Mouse (Mus musculus) cerebellum, adult 2 months (tissue): ENCODE results near the gene Tgm2. TPM values are rescaled to one million over a fixed set of nuclear protein-coding genes. Genes with fewer than 3 reads are reported as not detected.

Source experiments
- DNase-seq, 2 experiments: peaks; one replicate each; pipeline ENCODE4 v3.0.0; 2021
- H3K27ac ChIP-seq: fragments of 200-500 bp; 2 replicates; pipeline ENCODE4 v1.5.1; 2012; ENCODE audit warnings: low read length, control low read depth, inconsistent platforms; ENCODE audit not compliant: insufficient read depth
- H3K27me3 ChIP-seq: fragments of 200-500 bp; 2 replicates; pipeline ENCODE4 v1.6.1; 2012; ENCODE audit warnings: inconsistent platforms, mild to moderate bottlenecking, low read length, moderate library complexity; ENCODE audit not compliant: control insufficient read depth, insufficient read depth
- H3K4me1 ChIP-seq: fragments of 200-500 bp; 2 replicates; pipeline ENCODE4 v1.6.1; 2011; ENCODE audit warnings: low read length; ENCODE audit not compliant: control insufficient read depth, insufficient read depth
- H3K4me3 ChIP-seq: fragments of 200-500 bp; replicated peaks from 2 replicates; pipeline ENCODE3; 2011; ENCODE audit warnings: mild to moderate bottlenecking, low read depth, low read length, control low read depth; ENCODE audit not compliant: insufficient read depth
- CTCF ChIP-seq: fragments of 200-500 bp; IDR thresholded peaks from 2 replicates; pipeline ENCODE4 v1.5.1; 2011; ENCODE audit warnings: low read depth, mild to moderate bottlenecking, control low read depth, low read length, moderate library complexity, borderline replicate concordance; ENCODE audit not compliant: insufficient read depth
- POLR2A ChIP-seq: fragments of 200-500 bp; IDR thresholded peaks from 2 replicates; pipeline ENCODE4 v1.6.1; 2011; ENCODE audit warnings: low read length, control low read depth, borderline replicate concordance; ENCODE audit not compliant: insufficient read depth
- WGBS: fragments of 180-500 bp; shearing (Covaris S2); methylation state at CpG from one replicate; pipeline ENCODE4 v1.1.7; 2018; 5-methylcytosine and 5-hydroxymethylcytosine counted together
- polyA plus RNA-seq: library from polyadenylated mRNA; depleted of rRNA; stranded (reverse); fragments of >200 nt; gene quantifications from 2 replicates; pipeline ENCODE4 v1.2.3, GENCODE M21; 2012

Tgm2 gene
- polyA plus RNA-seq, 1 experiment: 7.8 TPM

- Histone ChIP-seq H3K4me1 (peaks cover 21% of the 10 kb centered on the region), H3K27ac (no peak overlapping the region), H3K27me3 (no peaks in the 10 kb centered on the region), H3K4me3 (no peak overlapping the region)
- DNase-seq: no peak
- WGBS: 94% methylated on average over 16 of the region's 16 CpGs
- no peak for TF ChIP-seq POLR2A
- TF ChIP-seq CTCF: no peak
These were observed 16.8 kb downstream of the Tgm2 start for GRCm38 (mm10) chr2:158129291-158130002.

DNA sequence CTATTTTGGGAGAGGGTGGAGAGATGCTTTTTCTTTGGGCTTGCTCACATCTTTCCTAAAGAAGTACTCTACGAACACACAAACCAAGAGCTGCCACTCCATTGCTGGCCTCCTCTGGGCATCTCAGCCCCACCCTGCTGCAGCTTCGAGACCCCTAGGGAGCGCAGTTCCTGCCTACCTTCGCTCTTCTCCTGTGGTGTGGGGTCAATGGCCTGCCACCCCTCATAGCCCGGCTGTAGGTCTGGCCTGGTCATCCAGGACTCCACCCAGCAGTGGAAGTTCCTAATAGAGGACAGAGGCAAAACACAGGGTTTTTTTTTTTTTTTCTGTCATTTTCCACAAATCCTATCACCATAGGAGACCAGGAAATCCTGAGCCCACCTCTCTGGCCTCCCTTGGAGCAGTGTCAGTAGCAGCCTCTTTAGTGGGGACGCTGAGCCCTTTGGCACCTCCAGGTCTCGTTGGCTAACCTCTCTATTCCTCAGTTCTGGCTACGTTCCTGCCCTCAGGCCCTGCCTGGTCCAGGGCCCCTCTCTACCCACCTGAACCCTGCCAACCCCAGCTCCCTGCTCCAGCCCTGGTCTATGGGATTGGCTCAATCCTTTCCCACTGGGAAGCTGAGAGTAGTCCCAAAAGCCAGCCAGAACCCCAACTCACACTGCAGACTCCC lies 17.6 kb downstream of the Tgm2 start:
- Histone ChIP-seq H3K27me3 (no peaks in the 10 kb centered on the region), H3K4me3 (no peak overlapping the region), H3K4me1 (peaks cover 21% of the 10 kb centered on the region), H3K27ac (no peak overlapping the region)
- TF ChIP-seq CTCF (no peak), POLR2A (no peak)
- DNase-seq: no peak
- 83% methylated on average over 8 of the region's 8 CpGs for WGBS

- no peak for DNase-seq
- no peak for TF ChIP-seq CTCF
- no peak for TF ChIP-seq POLR2A
- Histone ChIP-seq H3K4me3 (no peak overlapping the region), H3K4me1 (peaks cover 22% of the 10 kb centered on the region), H3K27me3 (no peaks in the 10 kb centered on the region), H3K27ac (no peak overlapping the region)
- WGBS: 89% methylated on average over 7 of the region's 7 CpGs
These were observed 18.4 kb downstream of the Tgm2 start for GRCm38 (mm10) chr2:158127872-158128271.

- Histone ChIP-seq H3K27me3 (no peaks in the 10 kb centered on the region), H3K27ac (no peak overlapping the region), H3K4me1 (peaks cover 25% of the 10 kb centered on the region), H3K4me3 (no peak overlapping the region)
- DNase-seq: no peak
- TF ChIP-seq CTCF (no peak), POLR2A (no peak)
- 93% methylated on average over 6 of the region's 6 CpGs for WGBS
These were observed 19.0 kb downstream of the Tgm2 start for GRCm38 (mm10) chr2:158127245-158127644.

DNA sequence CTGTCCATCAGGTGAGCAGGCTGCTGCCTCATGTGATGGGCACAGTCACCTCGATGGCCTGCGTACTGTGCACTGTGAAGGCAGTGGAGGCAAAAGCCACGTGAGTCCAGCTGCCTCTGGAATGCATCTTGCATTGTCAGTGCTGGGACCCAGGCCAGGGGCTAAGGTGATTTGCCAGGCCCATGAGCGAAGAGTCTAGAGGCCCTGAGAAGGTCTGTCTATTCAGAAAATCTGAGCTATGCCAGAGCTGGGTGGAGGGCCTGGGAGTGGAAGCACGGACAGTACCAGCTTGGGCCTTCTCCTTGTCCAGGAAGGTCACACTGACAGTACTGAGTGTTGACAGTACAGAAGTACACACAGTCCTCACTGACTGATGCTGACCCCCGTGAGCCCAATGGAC lies 23.4 kb downstream of the Tgm2 start:
- TF ChIP-seq POLR2A (no peak), CTCF (no peak)

DNA sequence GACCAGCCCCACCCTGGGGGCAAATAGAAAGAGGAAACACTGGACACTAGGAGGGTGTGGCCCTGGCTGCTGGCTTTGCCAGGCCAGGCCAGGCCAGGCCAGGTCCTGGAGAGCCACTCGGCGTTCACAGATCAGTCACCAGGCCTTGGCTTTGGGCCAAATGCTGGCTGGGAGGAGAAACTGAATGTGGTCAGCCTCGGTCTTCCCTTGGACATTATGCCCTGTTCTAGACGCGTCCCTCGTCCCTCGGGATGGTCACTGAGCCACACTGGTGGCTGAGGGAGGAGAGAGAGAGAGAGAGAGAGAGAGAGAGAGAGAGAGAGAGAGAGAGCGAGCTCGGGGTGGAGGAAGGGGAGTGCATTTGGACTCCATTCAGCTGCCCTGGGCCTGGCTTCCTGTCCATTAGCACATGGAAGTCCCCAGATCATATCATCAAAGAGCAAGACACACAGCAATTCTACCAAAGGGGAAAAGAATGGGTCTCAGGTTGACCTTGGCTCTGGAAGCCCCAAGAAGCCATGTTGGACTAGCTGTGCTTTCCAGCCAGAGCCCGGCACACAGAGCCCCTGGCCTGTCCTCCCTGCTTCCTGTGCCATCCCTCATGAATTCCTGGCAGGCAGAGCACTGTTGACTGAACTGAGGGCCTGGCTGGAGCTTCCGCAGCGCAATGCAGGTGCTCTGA lies 24.4 kb downstream of the Tgm2 start:
- DNase-seq: peak; percentile 57 to 70
- Histone ChIP-seq H3K27me3 (no peaks in the 10 kb centered on the region), H3K4me1 (peaks cover 17% of the 10 kb centered on the region), H3K27ac (no peak overlapping the region), H3K4me3 (no peak overlapping the region)
- WGBS: 33% methylated on average over 12 of the region's 12 CpGs
- TF ChIP-seq POLR2A: no peak
- TF ChIP-seq CTCF: no peak

More for the DNA sequence above, 23.4 kb downstream of the Tgm2 start:
- 76% methylated on average over 6 of the region's 6 CpGs for WGBS
- no peaks in the 10 kb centered on the region for H3K27me3 ChIP-seq
- peaks cover 17% of the 10 kb centered on the region for H3K4me1 ChIP-seq
- H3K4me3 ChIP-seq: no peak overlapping the region
- H3K27ac ChIP-seq: no peak overlapping the region
- no peak for DNase-seq

- Histone ChIP-seq H3K4me1 (peaks cover 17% of the 10 kb centered on the region), H3K27ac (no peak overlapping the region), H3K4me3 (no peak overlapping the region), H3K27me3 (no peaks in the 10 kb centered on the region)
- TF ChIP-seq POLR2A: no peak
- no peak for TF ChIP-seq CTCF
- 62% methylated on average over 3 of the region's 3 CpGs for WGBS
- DNase-seq: no peak
These were observed 25.4 kb downstream of the Tgm2 start for GRCm38 (mm10) chr2:158120868-158121267.
